Mouse (Mus musculus) ovary, postnatal 14 days (tissue): ENCODE data around the gene Acvrl1.

Experiments used
- DNase-seq: peaks from one replicate; pipeline ENCODE4 v3.0.0; 2022; ENCODE audit warnings: low spot score

Gene Acvrl1

GRCm38 (mm10) chr15:101192260-101192640 is 63.9 kb downstream of the Acvrl1 start:
- DNase-seq = no peak

GRCm38 (mm10) chr15:101192651-101193050 is 64.3 kb downstream of the Acvrl1 start:
- no peak for DNase-seq

DNA sequence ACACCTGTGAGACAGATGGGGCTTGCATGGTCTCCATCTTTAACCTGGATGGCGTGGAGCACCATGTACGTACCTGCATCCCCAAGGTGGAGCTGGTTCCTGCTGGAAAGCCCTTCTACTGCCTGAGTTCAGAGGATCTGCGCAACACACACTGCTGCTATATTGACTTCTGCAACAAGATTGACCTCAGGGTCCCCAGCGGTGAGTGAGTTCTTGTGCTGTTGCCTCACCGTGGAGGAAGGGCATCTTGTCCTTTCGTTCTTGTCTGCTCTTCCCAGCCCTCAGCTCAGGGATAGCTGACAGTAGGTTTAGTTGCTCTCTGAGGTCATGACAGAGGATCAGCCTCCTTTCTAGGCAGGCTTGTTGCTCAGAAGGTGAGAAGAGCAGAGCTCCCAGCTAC is 65.6 kb downstream of the Acvrl1 start:
- no peak for DNase-seq
